Mouse (Mus musculus) adrenal gland, adult (tissue): Measurements from ENCODE around the gene Tagap.

Experiments used
- DNase-seq, 2 experiments: peaks; one replicate each; pipeline ENCODE4 v3.0.0; 2022 to 2023; ENCODE audit warnings: low spot score in 1 of 2; ENCODE audit not compliant: inconsistent age in 2 of 2

The Tagap gene

DNA sequence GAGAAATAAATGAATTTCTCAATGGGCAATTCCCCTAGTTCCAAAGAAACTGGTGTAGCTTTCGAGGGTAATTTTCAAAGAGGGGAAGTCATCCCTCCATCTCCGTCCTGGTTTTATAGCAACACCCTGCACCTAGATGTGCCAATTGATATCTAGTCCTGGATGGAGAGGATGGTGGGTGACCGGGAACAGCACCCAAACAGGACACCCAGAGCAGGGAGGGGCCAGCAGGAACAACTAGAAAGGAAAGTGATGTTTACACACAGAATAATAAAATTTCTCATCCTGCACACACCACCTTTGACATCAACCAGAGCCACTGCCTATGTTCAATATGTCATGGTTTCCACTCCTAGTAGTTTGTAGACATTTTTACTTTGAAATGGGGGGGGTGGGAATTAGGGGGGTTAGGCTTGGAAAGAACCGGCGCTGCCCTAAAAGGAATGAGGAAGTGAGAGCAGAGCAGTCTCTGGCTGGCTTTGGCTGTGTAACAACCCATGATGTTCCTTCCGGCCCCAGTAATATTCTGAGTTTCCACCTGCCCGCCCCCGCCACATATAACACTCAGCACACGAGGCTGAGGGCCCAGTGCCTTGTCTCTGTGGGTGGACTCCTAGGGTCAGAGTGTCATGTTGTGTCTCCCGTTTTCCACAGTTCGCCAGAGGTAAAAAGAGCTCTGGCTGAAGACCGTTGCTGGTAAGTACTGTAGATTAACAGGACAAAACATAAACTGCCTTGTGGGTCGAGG, at the start of gene Tagap:
Gene Tagap (plus strand): TSS at position 588 of the 748 bp plus-strand sequence.
- peak in 1 of 2 experiments; percentile 31 for DNase-seq

DNA sequence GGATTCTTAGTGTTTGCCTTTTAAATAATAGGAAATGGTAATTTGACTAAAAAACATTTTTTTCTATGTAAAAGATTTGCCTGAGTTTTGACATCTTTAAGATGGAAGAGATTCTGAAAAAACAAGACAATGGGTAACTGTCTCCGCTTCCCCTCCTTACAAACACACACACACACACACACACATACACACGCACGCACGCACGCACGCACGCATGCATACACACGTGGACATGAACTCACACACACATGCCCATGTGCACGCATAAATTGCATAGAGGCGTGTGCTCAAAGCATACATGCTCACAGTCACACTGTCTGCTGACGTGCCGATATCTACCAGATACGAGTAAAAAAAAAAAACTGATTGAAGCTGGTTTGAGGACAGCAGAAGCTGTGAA, 49.3 kb upstream of the Tagap start:
- DNase-seq: no peak

DNA sequence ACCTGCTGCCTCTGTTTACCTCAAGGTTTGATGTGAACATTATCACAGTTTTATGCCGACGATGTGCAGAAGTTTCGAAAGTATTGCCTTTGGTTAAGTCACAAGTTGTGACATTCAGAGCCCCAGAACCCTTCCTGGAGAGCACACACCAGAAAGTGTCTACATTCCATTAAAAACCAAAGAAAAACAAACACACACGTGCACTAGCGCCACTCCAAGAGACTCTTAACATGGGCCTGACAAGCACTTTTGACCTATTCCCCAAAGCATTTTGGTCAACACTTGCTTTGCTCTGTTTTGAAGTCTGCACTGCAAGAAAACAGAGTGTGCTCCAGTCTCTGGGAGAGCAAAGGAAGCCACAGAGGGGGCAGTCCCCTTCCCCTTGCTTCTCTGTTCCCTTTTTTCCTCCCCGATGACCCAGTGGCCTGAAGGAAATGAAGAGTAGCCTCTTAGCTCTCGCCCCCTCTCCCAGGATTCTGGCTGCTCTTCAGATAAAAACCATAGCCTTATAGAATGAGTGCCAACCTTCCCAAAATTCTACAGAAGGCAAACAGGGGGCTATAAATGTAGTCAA, 48.5 kb upstream of the Tagap start:
- no peak for DNase-seq

DNA sequence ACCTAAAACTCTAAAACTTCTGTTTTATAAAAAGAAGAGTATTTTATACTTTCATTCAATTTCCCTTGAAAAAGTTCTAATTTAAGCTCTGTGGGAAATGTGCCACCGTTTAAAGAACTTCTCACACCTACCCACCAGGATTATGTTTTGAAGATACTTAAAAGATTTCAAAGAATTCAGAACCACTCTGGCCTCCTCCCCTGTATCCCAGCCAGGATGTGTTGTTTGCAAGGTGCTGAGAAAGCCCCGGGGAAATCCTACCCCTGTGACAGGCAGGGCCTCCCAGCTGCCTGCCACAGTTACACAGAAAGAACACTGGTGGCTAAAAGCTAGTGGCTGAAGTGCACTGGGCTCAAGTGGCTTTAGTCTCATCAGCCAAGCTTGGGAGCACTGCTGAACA, 47.9 kb upstream of the Tagap start:
- no peak for DNase-seq

DNA sequence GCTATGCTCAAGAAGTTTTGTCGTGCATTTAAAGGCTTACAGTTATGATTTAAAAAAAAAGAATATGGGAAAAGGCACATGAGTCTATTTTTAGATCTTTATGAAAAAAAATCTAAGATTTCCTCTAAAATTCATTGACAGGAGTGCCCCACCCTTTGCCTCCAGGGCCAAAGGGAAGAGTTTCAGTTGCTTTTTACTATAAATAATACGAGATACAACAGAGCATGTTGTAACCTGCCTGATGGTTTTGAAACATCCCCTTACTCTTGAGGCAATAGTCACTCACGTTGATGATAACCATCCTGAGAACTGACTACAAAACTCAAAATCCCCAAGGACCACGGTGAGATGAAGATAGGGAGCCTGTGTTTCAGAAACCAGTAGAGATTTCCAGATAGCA, 46.3 kb upstream of the Tagap start:
- DNase-seq: no peak

DNA sequence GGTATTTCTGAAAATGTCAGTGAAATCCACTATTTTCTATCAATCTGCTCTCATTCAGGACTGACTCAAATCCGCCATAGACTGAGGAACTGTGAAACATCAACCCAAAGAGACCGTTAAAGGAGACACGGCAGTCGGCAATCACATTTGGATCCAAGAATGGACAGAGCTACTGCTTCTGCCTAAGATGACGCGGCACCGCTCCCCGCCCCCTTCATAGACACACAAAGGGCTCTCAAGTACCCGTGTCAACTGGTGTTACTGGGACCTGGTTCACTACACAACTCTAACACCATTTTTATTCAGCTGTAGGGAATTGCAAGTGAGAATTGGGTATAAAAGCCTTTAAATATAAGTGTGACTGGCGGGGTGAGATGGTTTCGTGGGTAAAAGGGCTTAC, 42.7 kb upstream of the Tagap start:
- no peak for DNase-seq

DNA sequence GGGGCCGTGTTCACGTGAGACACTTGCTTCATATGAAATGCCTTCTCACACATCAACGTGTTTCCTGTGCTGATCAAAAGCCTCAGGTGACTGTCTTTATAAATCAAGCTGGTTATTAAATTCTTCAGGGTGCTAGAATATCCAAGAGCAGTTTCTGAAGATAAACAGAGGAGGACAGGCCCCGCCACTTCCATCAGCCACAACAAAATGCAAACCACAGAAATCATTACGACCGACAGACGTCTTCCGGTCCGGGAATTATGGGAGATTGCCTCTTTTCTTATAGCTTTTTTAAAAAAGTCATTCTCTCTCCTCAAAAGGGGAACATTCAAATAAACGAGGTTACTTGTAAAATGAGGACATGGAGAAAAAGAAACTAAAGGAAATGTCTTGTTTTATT, 41.2 kb upstream of the Tagap start:
- DNase-seq: no peak

DNA sequence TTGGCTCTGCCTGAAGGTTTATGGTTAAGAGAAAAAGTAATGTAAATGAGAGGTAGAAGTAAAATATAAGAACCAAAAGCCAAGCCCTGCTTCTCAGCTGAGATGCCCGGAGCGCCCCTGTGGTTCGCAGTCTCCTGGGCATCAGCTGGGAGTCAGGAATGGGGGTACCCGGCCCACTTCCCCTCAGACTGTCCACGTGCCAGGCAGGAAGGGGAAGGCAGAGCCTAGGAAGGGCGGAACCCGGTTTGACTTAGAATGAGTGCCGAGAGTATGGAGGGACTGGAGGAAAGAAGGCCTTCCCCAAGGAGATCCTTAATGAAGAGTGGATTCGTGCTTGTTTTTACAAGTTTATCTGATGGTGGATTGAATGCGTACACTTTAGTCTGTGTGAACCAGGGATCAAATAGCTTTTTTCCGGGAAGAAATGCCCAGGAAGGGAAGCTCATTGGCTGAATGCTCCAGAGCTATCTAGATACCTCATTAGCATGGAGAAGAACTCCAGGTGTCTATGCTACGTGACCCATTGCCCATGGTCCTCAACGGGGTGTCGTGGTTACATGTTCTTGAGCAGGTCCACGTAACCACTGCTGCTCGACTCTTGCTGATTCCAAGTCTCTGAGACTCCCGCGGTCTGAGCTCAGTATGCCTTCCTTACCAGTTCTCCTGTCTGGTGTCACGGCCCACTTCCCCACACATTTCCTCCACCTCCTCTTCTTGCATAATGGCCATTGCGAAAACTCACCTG, 38.6 kb upstream of the Tagap start:
- peak in 1 of 2 experiments; percentile 17 for DNase-seq

DNA sequence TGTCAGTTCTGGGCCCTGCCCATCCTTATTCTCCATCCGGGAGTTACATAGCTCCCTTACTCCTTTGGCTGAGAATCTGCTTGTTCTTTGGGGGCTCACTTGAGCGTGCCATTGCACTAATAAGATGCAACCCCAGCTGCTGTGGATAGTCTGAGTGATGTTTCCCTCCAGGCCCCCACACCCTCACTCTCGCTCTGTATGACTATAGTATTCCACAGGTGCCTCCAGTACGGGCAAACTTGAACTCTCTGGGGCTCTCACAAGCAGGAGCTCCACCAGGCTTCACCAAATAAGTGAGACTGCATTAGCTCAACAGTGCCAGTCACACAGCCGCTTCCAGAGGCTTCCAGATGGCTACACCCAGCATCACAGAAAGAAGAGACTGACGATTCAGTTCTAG, 37.5 kb upstream of the Tagap start:
- peak in 1 of 2 experiments; percentile 13 for DNase-seq

DNA sequence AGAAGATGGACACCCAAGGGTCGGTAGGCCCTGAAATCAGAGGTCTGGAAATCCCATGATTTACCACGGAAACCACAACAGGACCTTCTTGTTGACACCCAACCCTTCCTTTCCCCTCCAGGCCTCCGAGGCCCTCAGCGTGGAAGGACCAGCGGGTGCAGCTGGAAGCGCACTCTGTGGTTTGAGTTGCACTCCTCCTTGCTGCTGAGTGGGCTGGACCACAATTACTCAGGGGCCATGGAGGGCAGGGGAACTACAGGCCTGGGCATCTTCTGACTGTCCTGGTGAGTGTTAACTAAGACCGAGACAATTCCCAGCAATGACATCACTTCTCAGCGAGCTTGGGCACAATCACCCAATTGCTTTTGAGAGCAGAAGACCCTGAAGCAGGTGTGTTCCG, 36.8 kb upstream of the Tagap start:
- peak in 1 of 2 experiments; percentile 23 for DNase-seq

DNA sequence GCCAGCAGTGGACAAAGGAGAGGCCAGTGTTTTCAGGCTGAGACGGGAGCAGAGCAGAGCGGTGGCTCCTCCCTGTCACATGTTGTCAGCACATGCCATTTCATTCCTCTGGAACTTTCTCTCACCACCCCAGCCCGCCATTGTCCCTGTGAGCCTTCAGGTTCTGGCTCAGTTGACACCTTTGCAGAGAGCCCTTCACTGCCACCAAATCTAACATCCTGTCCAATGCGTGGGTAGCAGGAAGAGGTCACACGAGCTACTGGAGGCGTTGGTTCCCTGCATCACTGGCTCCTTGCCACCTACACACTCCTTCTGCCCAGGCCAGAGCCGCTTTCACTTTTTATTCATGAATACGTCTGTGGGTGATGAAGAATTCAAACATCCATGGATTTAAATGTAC, 33.1 kb upstream of the Tagap start:
- peak in 1 of 2 experiments; percentile 23 for DNase-seq

DNA sequence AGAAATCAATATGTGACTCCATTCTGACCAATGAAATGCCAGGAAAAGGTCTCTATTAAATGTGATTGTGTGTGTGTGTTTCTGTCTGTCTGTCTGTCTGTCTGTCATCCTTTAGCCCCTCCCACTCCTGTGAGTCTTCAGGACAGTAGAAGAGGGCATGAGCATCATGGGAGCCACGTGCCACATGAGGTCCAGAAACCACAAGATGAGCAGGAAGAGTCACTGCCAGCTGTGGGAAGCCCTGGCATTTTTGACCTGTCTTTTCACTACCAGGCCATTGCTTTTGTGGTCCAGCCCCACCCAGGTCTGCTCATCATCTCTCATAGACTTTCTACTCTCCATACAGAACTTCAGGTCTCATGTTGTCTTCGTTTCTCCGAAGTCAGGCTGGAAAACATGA, 31.7 kb upstream of the Tagap start:
- peak in 1 of 2 experiments; percentile 14 for DNase-seq

DNA sequence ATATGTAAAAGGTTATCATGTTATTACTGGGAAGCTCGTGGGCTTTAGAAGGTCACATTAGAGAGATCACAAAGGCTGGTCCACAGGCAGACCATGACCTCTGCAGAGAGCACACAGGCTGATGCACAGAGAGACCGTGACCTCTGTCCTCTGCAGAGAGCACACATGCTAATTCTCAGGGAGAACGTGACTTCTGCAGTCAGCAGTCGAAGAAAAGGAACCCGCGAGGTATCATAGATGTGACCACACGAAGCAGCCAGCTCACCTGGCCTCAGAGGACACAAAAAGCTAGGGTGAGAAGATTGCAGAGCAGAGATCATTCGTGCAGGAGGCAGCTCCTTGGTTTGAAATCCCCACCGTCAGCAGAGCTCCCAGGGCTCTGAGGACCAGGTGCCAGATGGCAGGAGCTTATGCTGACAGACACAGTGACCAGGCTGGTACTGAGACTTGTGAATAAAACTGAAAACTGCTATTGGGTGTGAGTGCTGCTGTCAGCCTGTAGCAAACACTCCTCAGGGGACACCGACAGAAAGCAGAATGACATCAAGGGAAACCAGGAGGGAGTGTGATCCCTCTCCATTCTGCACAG, 29.7 kb upstream of the Tagap start:
- peak in 1 of 2 experiments; percentile 25 for DNase-seq

DNA sequence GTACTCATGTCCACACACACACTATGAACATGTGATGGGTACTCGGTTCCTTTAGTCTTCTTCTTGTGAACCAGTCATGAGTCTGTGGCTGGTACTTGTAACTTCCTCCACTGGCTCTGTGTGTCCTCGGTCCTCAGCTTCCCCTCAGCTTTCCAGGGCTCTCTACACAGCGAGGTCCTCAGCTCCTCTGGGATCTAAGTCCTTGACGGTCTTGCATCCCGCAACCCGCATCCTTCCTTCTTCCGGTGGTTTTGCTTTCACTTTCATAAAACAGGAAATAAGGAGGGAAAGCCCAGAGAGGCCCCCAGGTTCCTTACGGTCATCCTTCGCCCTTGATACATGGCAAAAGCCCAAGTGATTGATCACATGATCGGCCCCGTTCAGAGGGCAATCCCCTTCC, 28.7 kb upstream of the Tagap start:
- peak in 1 of 2 experiments; percentile 30 for DNase-seq

DNA sequence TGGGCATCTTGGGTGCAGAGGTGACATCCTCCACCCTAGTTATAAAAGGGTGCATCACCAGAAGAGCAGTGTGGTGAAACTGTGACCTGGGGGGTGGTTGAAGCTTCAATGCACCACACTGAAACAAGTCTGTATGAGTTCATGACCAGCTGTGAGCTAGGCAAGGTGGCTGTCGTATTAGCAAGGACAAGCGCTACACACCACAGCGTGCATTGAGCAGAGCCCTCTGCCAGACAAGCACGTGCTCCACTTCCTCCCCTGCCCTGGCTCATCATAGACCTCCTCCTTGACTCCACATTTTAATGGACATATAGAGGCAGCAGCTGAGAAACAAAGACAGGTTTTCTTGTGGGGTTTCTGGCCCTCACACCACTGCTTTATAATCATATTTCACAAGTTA, 28.0 kb upstream of the Tagap start:
- DNase-seq: peak in 1 of 2 experiments; percentile 18

DNA sequence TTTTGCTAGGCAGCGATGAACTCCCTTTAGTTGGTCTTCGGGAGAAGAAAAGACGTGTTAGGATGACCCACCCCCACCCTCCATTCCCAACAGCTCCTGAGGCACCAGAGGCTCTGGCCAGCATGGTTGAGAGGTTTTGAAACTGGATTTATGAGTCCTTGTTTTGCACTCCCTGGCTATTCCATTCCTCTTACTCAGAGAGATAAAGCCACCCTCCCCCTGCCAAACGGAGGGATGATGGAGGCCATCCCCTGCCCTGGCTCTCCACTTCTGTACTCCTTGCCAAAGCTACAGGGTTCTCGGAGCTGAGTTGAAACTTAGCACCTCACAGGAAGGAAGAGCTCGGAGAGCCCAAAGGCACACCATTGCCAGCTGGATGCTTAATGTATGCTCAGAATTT, 26.6 kb upstream of the Tagap start:
- peak; percentile 70 to 89 for DNase-seq

DNA sequence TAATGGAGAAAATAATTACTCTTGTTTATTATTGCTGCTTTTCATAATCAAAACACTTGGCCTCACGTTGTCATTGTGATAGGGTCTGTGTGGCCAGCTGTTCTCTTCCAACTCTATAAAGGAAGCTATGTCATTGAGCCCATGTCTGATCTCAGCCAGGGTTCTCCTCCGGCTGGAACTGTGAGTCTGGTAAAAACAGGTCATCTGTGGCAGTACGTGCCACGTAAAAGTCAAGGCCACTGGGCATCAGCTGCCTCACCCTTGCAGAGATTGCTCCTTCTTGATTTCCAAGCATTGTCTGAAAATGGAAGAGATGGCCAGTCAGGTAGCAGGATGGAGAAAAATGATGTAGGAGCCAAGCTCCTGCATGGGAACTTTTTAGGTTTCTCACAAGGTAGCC, 25.8 kb upstream of the Tagap start:
- DNase-seq: peak; percentile 66 to 78

DNA sequence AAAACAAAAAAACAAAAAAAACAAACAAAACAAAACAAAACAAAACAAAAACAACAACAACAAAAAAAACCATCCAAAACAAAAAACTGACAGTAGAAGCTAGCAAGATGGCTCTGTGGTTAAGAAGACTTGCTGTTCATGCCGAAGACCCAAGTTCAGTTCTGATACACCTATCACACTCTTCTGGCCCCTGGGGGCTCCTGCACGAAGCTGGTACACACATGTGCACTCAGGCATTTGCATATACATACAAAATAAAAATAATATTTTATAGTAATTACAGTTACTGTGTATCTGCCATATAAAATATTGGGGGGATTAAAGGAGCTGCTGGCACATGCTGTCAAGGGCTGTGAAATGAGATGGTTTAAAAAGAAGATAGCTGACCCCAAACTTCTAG, 24.3 kb upstream of the Tagap start:
- DNase-seq: peak in 1 of 2 experiments; percentile 14

DNA sequence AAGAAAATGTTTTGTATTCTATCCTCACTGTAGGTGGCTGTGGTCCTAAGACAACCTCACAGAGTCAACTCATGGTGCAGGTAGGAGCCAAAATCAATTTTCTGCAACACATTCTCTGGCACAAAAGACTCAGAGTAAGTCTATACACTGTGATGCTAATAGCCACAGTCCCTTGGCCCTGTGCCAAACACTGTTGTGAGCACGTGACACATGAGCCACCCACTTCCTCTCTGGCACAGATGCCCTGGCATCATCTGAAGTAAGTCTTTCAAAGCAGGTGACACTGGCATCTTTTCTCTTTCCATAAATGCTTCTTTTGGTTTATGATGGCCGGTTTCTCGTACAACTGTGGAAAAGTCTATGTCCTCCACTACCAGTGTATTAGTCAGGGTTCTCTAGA, 23.4 kb upstream of the Tagap start:
- peak in 1 of 2 experiments; percentile 41 for DNase-seq

DNA sequence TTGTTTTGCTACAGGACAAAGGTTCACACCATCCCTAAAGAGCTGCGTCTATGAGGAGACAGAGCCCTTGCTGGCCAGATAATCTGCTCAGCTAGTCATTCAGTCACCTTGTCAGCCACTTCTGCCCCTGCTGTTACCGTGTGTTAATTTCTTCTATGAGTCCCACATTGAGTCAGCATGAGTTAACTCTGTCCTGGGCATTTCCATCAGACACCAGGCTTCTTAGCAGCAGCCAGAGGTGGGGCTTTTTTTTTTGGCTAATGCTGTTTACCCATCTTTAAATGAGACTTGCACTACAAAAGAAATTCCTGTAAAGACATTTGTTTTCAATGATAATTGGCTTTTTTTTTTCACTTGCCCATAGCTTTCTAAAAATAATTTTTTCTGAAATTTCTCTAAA, 20.8 kb upstream of the Tagap start:
- peak in 1 of 2 experiments; percentile 15 for DNase-seq

DNA sequence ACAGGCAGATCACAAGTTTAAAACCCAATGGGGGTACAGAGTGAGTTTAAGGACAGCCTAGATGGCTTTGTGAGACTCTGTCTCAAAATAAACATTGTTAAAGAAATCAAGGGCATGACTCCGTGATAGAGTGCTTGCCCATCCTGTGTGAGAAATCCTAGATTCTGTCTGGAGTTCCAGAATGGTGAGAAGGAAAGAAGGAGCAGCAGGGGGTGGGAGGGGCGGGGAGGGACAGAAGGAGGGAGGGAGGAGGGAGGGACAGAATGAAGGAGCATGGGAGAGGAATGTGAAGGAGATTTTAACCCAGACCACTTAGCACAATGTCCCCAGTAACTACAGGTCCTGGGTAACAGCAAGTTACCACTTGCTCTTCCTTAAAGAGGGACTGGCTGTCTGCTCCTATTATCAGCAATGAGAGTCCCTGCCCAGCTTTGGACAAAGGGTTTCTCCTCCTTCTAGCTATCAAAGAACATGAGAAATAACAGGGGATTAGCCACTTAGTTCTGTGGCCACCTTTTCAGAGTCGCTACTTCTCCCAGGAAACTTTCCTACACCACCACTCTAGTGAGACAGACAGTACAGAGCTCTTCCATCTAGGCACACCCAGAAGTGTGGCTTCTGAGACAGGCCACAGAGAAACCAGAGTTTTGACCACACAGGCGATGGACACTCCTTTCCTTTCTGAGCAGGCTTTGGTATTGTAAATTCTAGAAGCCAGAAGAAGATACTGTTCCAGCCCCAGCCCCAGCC, 19.7 kb upstream of the Tagap start:
- DNase-seq: peak; percentile 1 to 21
